Mouse (Mus musculus): ENCODE data around the gene Gpc5. TPM values are rescaled to one million over a fixed set of nuclear protein-coding genes. Genes with fewer than 3 reads are reported as not detected.

The Gpc5 gene
- not detected in 2 replicates for polyA plus RNA-seq (2011; ENCODE audit: insufficient read length, low read depth, missing spikeins)

DNA sequence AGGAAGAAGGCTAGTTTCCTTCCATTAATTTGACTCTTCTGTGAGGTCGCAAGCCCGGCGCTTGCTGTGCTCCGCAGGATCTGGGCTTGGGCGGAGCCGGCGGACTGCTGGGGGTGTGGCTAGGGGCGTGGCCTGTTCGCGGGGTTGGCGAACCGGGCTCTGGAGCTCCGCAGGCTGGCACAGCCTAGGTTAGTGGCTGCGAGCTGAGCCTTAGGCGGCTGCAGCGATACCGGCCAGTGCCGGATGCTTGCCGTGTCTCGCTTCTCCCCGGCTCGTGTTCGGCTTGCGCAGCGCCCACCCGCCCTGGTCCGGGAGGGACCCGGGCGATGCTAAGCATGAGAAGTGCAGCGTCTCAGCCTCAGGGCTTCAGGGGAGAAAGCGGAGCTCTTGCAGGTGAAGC lies at the start of gene Gpc5:
Gene Gpc5 (plus strand): TSS at position 135 of the 400 bp plus-strand sequence.
- TF ChIP-seq POLR2A (IDR thresholded peaks at IDR 0.05; ENCODE audit: low read depth, low read length) (no peak), CTCF (IDR thresholded peaks at IDR 0.05; ENCODE audit: borderline replicate concordance, insufficient read depth, low read length) (no peak)
- no peak within 1 kb of the TSS for H3K27ac ChIP-seq (ENCODE audit: insufficient read depth, low read length)
- H3K4me1 ChIP-seq (ENCODE audit: control insufficient read depth, insufficient read depth, low read length) = no peaks in the 10 kb centered on the region
- H3K4me3 ChIP-seq (ENCODE audit: insufficient read depth, low read length) = peak within 1 kb of the TSS; percentile 49

DNA sequence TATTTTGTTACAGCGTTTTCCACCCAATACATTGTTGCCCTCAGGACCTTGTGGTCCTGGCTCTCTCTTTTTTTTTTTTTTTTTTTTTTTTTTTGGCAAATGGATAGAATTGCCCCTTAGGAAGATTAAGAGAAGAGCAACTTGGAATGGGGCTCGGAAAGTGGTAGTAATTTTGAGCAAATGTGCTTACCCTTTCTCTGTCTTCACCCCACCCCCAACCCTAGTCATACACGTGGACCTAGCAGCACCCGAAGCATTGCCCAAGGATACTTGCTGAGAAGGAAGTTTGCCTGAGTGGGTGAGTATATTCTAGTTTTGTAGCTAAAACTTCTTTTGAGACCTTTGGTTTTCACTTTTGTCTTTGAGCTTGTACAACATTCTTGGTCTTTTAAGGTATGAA lies 49.4 kb upstream of the Gpc5 start:
- TF ChIP-seq CTCF (IDR thresholded peaks at IDR 0.05; ENCODE audit: borderline replicate concordance, insufficient read depth, low read length) (no peak), POLR2A (IDR thresholded peaks at IDR 0.05; ENCODE audit: low read depth, low read length) (no peak)
- peak overlapping the region; percentile 76 for H3K4me3 ChIP-seq (ENCODE audit: insufficient read depth, low read length)
- H3K4me1 ChIP-seq (ENCODE audit: control insufficient read depth, insufficient read depth, low read length) = peaks cover 5% of the 10 kb centered on the region; the same call in 1 of the 2 replicates
- H3K27ac ChIP-seq (ENCODE audit: insufficient read depth, low read length) = peak overlapping the region; percentile 20; the same call in 1 of the 2 replicates

DNA sequence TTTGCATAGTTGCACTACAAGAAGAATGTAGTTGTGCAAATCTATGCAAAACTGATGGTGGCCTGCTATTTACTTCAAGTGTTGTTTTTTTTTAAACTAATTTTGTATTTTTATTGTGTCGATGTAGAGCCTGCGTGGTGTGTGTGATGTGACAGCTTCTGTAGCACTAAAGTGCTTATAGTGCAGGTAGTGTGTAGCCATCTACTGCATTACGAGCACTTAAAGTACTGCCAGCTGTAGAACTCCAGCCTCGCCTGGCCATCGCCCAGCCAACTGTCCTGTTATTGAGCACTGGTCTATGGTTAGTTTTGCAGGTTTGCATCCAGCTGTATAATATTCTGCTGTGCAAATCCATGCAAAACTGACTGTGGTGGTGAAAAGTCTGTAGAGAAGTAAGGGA lies 48.0 kb upstream of the Gpc5 start:
- Histone ChIP-seq H3K4me1 (ENCODE audit: control insufficient read depth, insufficient read depth, low read length) (peaks cover 5% of the 10 kb centered on the region; the same call in 1 of the 2 replicates), H3K27ac (ENCODE audit: insufficient read depth, low read length) (no peak overlapping the region), H3K4me3 (ENCODE audit: insufficient read depth, low read length) (peak overlapping the region; percentile 31)
- TF ChIP-seq POLR2A (IDR thresholded peaks at IDR 0.05; ENCODE audit: low read depth, low read length) = no peak
- TF ChIP-seq CTCF (IDR thresholded peaks at IDR 0.05; ENCODE audit: borderline replicate concordance, insufficient read depth, low read length) = no peak

DNA sequence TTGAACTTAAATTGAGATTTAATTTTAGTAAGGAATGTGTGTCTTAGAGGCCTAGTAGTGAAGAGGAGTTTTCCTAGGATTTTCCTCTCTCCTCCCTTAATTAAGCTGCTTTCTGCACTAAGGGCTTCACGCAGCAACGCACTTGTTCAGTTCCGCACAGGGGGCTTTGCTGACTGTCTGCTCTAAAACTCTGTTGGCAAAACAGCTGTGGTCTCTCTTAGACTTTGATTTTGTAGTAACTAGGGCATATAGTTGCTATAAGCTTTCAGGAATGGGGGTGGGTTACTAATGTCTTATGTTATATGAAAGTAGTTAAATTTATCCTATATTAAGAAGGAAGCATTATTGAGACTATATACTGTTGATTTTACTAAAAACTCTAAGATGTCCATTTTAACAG lies 46.3 kb upstream of the Gpc5 start:
- peaks cover 5% of the 10 kb centered on the region; the same call in 1 of the 2 replicates for H3K4me1 ChIP-seq (ENCODE audit: control insufficient read depth, insufficient read depth, low read length)
- TF ChIP-seq CTCF (IDR thresholded peaks at IDR 0.05; ENCODE audit: borderline replicate concordance, insufficient read depth, low read length) (no peak), POLR2A (IDR thresholded peaks at IDR 0.05; ENCODE audit: low read depth, low read length) (no peak)
- H3K27ac ChIP-seq (ENCODE audit: insufficient read depth, low read length) = no peak overlapping the region
- no peak overlapping the region for H3K4me3 ChIP-seq (ENCODE audit: insufficient read depth, low read length)

DNA sequence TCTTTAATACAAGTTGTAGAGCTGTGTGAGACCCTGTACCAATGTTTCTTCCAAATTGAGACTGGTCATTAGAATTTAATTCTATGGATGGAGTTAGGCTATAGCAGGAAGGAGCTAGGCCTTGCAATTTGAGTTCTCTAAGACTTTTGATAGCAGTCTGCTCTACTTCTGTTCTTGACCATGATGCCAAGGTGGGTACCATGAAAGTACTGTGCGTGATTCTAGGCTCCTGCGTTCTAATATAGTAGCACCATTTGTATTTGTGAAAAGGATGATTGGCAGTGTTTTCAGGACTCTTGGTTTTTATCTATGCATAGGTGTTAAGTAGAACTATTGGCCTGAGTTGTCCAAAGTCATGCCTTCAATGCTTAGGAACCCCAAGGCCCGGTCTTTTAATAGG lies 44.7 kb upstream of the Gpc5 start:
- Histone ChIP-seq H3K4me1 (ENCODE audit: control insufficient read depth, insufficient read depth, low read length) (peaks cover 5% of the 10 kb centered on the region; the same call in 1 of the 2 replicates), H3K27ac (ENCODE audit: insufficient read depth, low read length) (no peak overlapping the region), H3K4me3 (ENCODE audit: insufficient read depth, low read length) (no peak overlapping the region)
- TF ChIP-seq POLR2A (IDR thresholded peaks at IDR 0.05; ENCODE audit: low read depth, low read length) = no peak
- no peak for TF ChIP-seq CTCF (IDR thresholded peaks at IDR 0.05; ENCODE audit: borderline replicate concordance, insufficient read depth, low read length)

DNA sequence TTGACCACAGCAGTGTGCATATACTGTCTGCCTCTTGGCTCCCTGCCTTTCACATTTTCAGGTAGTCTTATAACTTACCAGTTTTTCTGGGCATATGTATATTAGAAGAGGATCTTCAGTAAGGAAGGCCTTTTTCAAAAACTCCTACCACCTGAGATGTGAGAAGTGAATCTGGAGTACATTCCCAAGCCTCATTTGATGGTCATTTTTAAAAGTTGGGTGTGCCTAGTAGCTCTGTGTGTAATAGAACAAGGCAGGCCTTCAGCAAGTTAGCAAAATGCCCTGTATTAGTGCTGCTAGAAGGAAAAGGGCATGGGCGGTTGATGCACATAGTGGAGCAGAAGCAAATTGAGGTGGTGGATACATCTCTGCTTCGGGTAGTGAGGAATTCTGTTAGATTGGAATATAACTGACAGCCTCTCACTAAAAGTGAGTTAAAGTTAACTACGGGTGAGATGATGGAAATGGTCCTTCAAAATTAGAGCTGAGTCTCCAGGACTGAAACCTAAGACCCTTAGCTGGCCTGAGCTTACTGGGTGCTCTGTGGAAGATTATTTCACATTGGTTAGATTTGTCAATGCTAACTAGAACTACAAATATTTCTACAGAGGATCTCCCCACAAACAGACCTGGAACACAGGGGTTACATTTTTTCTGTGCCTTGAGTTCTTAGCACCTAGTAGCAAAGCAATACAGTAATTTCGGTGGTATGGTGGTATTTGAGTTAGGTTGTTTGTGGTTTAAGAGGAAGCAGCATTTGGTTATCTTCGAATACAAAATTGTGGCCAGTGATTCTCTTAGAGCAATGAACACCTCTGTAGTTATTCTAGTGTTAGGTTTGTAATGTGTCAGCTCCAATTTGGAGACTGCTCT lies 43.8 kb upstream of the Gpc5 start:
- Histone ChIP-seq H3K27ac (ENCODE audit: insufficient read depth, low read length) (no peak overlapping the region), H3K4me3 (ENCODE audit: insufficient read depth, low read length) (no peak overlapping the region), H3K4me1 (ENCODE audit: control insufficient read depth, insufficient read depth, low read length) (peaks cover 5% of the 10 kb centered on the region; the same call in 1 of the 2 replicates)
- TF ChIP-seq POLR2A (IDR thresholded peaks at IDR 0.05; ENCODE audit: low read depth, low read length) (no peak), CTCF (IDR thresholded peaks at IDR 0.05; ENCODE audit: borderline replicate concordance, insufficient read depth, low read length) (no peak)

DNA sequence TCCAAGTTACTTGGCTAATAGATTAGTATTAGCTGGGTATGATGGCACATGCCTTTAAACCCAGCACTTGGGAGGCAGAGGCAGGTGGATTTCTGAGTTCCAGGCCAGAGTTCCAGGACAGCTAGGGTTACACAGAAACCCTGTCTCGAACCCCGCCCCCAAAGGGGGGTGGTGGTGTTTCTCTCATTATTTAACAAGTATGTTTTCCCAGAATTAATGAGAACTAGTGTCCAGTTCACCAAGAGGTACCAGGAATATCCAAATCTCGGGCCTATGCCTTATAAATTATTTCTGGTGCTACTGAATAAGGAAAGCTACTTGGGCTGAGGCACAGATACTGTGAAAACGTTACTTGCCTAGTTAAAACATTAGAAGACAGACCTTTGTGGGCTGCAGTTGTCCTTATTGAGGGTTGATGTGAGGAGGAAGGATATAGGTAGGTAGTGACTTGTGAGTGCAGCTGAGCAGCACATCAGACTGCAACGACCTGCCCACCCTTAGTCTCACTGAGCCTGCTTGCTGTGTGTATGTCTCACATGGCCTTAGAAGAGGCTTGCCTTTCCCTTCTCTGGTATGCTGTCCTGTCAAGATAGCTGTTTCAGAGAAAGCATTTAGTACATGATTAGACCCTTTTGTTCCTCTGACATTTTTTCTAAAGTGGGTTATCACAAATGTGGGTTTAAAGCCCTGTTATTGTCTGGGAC lies 43.0 kb upstream of the Gpc5 start:
- Histone ChIP-seq H3K4me3 (ENCODE audit: insufficient read depth, low read length) (no peak overlapping the region), H3K27ac (ENCODE audit: insufficient read depth, low read length) (no peak overlapping the region), H3K4me1 (ENCODE audit: control insufficient read depth, insufficient read depth, low read length) (no peaks in the 10 kb centered on the region)
- no peak for TF ChIP-seq POLR2A (IDR thresholded peaks at IDR 0.05; ENCODE audit: low read depth, low read length)
- TF ChIP-seq CTCF (IDR thresholded peaks at IDR 0.05; ENCODE audit: borderline replicate concordance, insufficient read depth, low read length) = no peak

DNA sequence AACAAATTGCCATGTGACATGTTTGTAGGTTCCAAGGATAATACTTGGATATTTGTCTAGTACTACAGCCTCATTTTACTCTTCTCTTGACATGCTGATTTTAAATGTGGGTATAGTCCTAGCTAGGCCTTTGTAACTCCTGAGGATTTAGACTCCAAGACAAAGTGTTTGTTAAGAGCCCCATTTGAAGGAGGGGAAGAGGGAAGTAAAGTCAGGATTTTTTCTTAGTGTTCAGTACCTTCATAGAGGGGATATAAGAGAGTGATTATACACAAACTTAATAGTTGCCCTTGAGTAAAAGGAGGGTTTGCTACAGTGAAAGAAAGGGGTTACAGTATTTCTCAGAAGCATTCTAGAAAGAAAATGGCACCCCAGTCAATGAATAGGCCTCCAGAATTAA lies 42.2 kb upstream of the Gpc5 start:
- TF ChIP-seq POLR2A (IDR thresholded peaks at IDR 0.05; ENCODE audit: low read depth, low read length) = no peak
- TF ChIP-seq CTCF (IDR thresholded peaks at IDR 0.05; ENCODE audit: borderline replicate concordance, insufficient read depth, low read length) = no peak
- Histone ChIP-seq H3K4me1 (ENCODE audit: control insufficient read depth, insufficient read depth, low read length) (no peaks in the 10 kb centered on the region), H3K27ac (ENCODE audit: insufficient read depth, low read length) (no peak overlapping the region)

DNA sequence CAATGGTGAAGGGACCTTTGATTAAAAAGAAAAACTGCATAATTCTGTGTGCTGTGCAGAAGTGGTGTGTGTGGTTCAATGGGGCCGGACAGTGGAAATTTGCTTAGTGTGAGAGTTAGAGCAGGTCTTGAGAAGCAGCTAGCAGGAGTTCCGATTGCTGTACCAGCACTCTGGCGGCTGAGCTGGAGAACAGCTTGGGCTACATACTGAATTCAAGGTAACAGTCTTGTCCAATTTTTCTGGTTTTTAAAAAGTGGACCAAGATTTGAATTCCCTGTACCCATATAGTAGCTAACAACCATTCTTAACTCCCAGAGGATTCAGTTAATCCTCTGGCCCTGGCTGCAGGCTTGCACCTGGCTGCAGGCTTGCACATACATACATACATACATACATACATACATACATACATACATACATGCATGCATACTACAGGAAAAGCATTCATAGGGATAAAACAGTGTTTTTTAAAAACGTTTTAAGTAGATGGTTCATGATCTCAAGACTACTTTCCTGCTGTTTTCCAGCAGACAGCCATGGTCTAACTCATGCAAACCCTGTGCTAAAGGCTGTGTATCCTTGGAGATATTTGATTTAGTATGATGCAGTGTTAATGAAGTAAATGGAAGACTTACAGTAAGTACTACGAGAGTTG lies 40.8 kb upstream of the Gpc5 start:
- Histone ChIP-seq H3K4me3 (ENCODE audit: insufficient read depth, low read length) (no peak overlapping the region), H3K4me1 (ENCODE audit: control insufficient read depth, insufficient read depth, low read length) (no peaks in the 10 kb centered on the region), H3K27ac (ENCODE audit: insufficient read depth, low read length) (no peak overlapping the region)
- TF ChIP-seq POLR2A (IDR thresholded peaks at IDR 0.05; ENCODE audit: low read depth, low read length) (no peak), CTCF (IDR thresholded peaks at IDR 0.05; ENCODE audit: borderline replicate concordance, insufficient read depth, low read length) (no peak)

More for the DNA sequence above, 42.2 kb upstream of the Gpc5 start:
- no peak overlapping the region for H3K4me3 ChIP-seq (ENCODE audit: insufficient read depth, low read length)

Measured in embryonic fibroblast, embryonic 13.5 days (primary cell).